Mouse (Mus musculus) thymus, postnatal 0 days (tissue): ENCODE measurements at regions not wholly inside any gene's neighbourhood (a gene's known extent, or its start where the extent isn't known, plus 50 kb on each side); places are given as distances from the start of the nearest gene placed in this dataset.

ENCODE experiments used
- DNase-seq: peaks from one replicate; pipeline ENCODE4 v3.0.0-alpha.2; 2015; ENCODE audit warnings: low spot score

DNA sequence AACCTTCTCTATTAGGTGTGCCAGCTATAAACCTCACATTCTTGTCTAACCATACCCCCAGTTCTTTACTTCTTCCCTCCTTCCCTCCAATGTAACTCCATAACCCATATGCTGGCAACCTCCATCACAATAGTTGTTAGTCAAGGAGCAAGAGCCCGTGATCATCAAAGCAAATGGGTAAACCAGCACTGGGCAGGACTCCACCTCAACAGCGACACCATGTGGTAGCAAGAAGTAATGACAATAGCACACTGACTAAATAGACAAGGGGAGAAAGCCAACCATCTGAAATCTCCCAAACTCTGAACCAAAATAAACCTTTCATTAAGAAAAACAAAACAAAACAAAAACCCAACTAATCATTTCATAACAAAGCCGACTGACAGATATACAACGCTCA is 297.8 kb downstream of the Psat1 start:
- peak; percentile 8 for DNase-seq

DNA sequence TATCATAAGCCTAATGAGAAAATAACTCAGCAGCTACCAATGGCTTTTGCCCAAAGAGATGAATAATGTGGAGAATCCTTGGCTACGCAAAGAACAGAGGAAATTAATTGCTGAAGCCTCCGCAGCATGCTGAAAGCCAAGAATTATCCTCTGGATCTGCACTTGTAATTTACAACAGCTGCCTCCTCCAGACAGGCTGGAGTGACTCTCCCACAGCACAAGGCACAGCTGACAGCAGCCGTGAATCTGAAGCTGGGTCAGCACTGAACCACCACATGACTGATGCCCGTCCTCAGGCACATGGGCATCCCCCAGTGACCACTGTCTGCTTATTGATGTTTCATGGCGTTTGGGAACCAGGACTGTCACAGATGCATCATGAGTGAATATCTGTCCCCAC is 299.8 kb downstream of the Psat1 start:
- no peak for DNase-seq

DNA sequence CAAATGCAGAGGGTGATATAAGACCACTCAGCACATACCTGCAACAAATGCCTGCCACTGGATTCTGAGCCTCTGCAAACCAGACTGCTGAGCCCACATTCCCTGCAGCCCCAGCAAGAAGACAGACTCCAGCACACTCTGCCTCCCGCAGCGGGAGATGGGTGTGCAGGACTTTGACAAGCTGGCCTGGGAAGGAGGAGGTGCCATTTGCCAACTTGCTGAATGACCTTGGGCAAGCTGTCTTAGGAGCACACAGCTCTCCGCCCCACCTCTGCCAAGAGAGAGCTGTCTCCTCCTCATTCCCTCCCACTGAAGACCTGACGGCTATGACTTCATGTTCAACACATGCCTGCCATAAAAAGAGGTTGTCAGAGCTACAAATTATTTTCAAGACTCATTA is 302.4 kb downstream of the Psat1 start:
- DNase-seq, result no peak

DNA sequence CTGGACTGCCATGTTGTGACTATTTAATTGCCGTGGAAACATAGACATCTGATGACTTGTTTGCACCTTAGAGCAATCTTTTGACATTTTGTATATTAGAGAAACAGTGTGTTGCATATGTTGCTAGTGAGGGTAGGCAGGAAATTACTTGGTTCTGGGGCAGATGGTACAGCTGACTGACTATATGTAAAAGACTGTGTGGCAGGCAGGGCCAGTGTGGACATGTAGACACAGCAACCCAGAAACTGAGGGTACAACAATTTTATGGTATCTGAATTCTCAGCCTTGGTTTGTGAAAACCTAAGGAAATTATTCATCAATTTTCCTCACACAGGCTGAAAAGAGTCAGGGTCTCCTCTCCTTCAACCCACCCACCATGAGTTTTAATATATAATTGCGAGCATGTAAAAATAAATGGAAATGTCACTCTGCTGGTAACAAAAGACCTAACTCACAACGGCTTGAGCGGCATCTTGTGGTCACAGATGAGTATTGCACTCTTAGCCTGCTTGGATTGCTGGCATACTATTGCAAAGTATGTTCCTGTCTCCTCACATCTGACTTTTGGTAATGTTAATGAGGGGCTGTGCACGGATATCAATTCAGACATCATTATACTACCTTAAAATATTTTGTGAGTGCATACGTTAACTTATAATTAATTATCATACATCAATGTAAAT is 329.8 kb downstream of the Psat1 start:
- DNase-seq, result peak; percentile 24

DNA sequence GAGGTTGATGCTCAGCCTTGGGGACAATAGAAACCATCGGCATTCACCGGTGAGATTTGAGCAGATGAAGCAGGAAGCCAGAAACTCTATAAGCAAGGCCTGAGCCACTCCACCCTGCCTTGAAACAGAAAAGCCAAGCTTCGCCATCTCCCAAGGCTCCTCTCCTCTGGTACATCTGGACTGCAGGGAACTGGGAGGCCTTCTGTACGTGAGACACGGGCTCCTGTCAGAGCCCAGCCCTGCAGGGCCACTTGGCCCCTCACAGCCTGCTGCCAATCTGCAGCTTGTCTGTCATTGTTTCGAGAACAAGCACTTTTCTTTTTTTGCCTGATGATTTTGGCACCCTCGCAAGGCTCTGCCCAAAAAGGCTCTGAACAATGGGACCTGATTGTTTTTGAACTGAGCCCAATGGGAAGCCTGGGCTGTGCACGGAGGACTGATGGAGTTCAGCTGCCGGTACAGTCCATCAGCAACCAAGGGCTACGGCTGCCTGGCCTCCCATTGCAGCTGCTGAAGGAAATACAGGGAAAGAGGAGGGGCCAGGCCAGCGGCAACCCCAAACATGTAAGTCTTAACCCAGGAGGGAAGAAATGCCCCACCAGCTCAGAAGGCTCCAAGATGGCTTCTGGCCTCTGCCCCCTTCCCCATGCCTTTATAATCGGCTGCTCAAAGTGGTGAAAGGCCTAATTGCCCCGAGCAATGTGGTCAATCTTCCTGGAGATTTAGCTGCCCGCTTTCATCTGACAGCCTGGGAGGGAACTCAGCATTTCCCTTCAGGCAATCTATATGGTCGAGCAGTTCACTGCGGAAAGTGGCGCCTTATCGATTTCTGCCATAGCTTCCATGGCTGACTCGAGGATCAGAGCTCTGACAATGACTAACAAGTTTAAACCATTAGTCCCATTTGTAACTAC is 332.2 kb downstream of the Psat1 start:
- DNase-seq, result no peak

DNA sequence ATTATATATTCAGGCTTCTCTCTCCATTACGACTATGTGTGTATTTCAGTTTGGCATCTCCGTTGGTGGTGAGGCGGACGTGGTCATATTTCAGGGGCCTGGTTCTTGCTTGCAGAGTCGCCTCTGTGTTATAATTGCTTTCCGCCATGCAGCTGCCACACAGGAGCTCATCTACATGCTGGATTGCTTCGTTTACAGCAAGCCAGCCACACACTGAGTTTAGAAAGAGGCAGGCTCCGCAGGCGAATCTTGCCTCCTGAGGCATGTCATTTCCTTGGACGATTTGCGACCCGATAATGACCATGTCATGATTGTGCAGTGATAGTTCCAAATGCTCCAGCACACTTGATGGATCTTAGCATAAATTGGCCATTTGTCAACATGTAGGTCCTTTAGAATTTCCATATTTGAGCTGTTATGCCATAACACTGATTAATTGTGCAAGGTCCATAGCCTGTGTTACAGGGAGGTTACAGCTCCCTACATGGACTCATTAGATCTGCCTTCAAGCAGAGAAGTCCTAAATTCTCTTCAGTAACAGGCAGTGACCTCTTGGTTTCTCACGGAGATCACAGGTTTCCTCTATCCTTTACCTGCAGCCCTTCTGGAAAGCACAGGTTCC is 335.9 kb downstream of the Psat1 start:
- no peak for DNase-seq

DNA sequence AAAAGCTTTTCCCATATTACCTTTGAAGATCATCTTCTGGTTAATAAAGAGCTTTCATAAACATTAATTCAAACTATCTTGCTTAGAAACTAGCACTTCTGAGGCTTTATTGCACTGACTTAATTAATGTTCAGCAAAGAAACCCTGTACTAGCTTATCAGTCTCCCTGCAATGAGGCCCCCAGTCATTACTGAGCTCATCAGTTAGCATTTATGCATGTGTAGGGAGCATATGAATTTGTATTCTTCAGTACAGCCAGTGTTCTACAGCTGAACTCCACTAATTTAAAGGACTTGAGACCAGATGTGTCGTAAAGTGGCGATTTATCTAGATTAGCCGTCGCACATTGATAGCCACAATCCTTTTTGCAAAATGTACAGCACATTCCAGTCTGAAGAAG is 340.7 kb downstream of the Psat1 start:
- no peak for DNase-seq

DNA sequence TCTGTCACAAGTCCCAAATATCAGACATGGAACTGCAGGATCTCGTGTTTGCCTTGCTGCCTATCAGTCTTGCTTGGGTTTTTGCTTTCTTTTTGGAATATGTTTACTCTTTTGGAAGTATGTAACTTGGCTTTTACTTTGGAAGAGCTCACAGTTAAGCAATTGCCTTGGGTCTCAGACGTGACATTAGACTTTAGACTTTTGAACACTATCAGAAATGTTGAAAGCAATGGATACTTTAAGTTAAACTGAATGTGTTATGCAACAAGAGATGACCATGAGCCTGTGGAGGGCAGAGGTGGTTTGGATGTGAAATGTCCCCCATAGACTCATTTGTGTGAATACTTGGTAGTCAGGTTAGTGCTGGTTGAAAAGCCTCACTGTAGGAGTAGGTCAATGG is 354.3 kb downstream of the Psat1 start:
- DNase-seq, result no peak

DNA sequence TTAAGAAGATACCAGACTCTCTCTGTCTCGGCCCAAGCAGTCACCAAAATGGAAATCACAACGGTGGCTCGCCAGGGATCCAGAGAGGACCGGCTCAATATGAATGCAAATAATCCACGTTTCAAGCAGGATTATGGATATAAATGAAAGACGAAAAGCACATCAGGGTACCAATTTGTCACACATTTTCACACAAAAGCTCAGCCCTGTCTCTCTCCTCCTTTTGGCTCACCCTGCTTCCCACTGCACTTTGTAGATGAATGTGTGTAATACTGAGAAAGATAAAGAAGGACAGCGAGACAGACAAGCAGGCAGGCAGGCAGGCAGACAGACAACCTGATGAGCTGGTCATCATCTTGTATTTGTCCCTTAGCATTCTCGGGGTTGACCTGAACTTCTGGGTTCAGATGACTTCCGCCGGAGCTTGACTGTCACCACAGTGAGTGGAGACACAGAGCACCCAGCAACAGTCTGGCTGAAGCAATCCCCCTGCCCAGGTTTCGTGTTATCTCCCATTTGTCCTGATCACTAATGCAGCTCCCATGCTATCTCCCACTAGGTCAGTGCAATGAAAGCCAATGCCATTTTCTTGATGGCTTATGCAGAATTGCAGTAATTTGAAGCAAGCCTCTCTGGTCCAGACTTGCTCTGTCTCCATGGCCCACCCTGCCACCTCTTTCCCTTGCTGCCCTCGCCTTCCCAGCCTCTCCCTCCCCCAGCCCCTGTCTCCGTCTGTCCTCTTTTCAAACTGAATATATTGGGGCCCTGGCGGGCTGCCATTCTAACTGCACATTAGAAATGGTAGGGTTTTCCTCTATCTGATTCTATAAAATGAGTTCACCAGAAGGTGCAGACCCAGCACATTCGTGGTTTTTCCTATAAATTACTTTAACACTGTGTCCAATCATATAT is 363.1 kb downstream of the Psat1 start:
- no peak for DNase-seq

DNA sequence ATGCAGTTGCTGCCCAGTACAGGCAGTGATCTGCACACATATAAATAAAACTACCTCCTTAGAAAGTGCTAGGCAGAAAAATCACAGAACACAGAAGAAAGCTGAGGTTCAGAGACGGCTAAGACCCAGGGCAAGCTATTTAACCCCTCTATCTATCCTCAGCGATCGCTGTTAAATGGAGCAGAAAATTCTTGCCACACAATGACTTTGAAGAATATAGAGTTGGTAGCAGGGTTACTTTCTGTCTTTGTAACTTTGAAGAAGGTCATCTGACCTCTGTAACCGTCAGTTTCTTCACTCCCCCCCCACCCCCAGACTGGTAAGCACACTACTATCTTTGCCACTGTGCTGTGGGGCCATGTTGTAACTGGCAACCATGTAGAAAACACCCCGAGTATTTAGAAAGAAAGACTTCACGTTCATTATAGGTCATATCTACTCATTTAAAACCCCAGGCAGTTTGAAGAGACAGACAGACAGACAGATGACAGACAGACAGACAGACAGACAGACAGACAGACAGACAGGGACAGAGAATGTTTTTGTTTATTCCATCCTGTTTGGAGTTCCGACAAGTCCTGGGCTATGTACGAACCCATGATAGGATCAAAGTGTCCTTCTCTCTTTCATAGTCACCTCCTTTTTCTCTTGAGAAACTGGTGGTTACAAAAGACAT is 363.9 kb downstream of the Psat1 start:
- DNase-seq, result no peak

DNA sequence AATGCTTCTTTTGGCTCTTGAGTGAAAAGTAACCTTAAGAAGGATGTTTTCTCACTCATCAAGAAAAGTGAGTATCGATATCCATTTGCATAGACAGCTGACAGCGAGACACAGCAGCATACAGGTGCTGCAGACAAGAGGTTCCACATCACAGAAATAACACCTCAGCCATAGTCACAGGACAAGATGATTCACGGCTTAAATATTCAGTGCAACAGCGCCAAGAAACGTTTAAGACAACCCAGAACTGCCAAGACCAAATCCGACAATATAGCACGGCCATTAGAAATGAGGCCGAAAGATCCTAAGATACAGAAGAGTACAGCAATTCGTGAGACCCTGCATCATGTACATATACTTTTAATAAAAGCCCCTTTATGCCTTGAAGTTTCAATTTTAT is 375.9 kb downstream of the Psat1 start:
- DNase-seq, result no peak

DNA sequence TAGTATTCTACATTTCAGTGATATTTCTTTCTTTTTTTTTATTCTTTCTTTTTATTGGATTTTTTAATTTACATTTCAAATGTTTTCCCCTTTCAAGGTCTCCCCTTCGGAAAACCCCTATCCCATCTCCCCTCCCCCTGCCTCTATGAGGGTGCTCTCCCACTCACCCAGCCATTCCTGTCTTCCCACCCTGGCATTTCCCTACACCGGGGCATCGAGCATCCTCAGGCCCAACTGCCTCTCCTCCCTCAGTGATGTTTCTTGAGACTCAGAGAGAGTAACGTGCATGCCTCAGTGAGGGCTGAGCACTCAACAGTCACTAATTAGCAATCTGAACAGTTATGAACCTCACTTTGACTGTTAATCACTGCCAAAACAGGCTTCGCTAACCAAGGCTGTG is 385.6 kb downstream of the Psat1 start:
- DNase-seq, result no peak

DNA sequence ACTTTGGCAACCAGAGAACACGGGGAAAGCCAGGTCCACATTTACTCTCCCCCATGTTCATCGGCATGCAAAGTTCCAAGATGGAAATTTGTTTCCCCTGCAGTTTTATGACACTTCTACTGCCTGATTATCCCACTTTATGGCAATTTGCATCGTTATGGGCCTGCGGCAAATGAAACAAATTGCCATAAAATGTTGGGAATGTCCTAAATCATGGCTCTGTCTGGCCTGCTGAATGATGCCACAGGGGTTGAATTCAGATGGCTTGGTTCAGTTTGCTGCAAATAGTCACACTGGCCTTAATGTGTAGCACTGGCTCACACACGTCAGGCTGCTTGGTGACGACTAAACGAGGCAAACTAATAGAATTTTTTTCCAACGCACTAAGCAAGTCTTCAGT is 393.2 kb downstream of the Psat1 start:
- no peak for DNase-seq

DNA sequence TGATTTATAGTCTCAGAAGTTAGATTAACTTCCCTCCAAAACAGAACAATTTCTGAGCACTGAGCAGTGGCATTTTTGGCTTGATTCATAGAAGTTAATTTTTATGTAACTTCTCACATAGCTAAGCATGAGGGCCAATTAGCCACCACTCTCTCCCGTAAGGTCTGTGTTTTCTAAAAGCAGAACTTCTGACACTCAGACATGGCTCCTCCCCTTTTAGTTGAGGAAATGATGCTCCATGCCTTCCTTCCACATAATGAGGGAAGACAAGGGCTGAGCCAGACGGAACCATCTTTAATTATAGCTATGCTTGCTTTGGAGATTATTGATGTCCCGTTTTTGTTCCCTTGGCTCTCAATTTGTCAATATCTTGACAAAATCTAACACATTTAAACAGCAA is 429.3 kb downstream of the Psat1 start:
- no peak for DNase-seq

DNA sequence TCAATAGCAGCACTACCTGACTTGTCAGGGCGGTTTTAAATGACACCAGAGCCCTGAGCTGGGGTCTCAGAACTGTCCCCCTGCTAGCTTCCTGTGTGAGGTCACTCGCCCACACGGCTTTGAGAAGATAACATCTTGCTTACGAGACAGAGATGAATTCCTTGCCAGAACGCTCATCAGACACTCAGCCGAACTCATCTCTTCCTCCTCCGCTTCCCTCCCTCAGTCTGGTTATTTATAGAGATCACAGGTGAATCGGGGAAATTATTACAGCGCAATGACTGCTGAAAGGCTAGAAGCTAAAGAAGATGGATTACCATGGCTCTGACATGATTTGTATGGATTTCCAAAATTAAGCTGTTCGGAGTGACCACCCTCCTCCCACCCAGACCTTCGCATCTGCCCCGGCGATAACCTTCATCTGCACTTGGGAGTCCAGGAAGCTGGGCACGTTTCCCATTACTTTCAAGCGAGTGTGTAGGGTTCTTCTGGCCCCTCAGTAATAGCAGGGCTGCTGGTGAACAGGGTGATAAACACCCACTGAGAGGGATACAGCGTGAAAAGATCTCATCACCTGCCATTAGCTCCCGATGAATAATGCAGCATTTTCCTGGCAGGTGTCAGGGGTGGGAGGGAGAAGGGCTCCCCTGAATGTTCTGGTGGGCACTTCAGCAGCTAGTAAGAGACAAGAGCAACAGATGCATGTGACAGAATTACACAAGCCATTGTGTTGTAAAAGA is 430.4 kb downstream of the Psat1 start:
- no peak for DNase-seq

DNA sequence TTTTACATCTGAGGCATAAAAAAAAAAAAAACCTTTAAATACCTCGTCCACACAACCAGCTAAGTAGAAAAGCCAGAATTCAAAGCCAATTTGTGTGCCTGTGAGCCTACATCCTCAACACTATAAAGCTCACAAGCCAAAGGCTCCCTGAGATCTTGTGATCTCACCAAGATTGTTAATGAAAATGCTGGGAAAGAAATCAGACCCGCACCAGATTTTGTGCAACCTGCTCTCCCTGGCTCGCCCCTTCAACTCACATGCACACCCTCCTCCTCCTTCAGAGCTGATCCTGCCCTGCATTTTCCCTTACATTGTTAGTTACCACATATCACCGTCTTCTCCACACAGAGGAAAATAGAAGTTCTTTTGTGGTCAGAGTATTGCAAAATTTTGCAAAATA is 433.9 kb downstream of the Psat1 start:
- DNase-seq, result no peak

DNA sequence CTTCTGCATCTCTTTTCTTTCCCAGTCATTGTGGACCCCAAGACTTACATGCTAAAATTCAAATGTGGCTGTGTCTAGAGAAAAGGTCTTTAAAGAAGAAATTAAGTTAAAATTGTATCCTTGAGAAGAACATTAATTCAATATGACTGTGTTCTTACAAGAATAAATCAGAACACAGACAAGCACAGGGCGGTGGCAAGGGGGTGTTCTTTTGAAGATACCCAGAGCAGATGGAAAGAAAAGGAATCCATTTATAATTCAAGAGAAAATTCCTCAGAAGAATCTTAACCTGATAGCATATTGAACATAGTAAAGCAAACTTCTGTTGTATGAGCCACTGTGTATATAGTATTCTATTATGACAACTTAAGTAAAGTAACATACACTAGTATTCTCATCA is 436.7 kb downstream of the Psat1 start:
- no peak for DNase-seq

DNA sequence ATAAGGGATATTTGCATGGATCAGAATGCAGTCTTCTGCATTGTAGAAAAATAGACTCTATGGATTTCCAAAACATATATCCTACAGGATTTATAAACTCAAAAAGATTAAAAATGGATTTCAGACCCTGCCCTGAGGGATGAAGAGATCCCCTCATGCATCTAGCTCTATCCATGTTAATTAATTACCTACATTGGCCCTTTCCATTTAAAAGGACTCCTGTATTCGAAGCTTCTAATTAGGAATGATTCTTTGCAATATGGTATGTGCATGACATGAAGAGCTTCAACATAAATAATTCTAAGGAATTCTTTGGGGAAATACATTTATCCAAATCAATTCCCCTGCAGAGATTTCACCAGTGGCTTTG is 444.2 kb downstream of the Psat1 start:
- DNase-seq, result no peak

DNA sequence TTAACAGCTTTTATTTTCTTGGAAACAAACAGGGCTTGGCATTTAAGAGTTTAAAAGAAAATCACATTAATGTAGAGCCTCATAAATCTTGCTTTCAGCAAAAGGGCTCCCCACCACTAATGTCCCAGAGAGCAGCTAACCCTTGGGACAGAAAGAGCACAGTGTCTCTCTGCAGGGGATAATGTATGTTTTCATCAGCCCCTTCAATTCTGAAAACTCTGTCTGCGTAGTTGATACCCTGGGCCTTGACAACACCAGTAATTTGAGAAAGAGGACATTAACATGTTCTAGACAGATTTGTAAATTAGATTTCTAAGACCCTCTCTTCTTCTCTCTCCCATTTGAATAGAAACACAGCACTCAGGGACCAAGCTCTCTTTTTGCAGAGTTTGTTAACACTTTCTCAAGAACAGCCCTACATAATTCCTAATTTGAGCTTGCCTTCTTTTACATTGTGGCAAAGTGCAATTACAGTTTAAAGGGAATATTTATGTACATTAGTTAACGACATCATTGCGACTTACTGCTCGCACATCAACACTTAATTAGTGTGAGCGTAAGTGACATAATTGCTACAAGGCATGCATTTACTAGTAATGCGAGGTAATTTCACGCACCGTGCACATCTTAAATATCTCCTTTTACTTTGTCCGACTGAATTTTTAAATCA is 444.7 kb downstream of the Psat1 start:
- no peak for DNase-seq

DNA sequence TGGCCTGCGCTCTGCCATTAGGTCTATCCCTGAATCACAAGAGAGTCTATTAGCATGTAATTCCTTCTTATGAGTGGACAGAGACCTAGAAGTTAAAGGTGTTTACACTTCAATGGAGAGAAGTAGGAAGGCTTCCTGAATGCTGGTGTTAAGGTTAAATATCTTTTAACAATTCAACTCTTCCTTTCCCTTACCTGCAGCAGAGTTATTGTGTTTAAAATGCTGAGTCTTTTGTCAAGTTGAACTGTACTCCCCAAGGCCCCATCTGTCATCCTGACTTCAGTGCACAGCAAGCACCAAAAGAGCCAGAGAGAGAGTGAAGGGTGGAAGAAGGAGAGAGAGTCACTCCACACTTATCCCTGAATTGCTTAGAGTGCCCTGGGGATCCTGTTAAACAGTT is 451.6 kb downstream of the Psat1 start:
- no peak for DNase-seq
